Mouse (Mus musculus): ENCODE measurements around the gene Rad51ap1.
A peak's percentile ranks its signal among the peaks of the same experiment; 100 is the strongest.

Rad51ap1 gene

GRCm38 (mm10) chr6:126939487-126940171, at the start of gene Rad51ap1, which contains the start of gene D6Wsu163e:
Rad51ap1 (minus strand) TSS chr6:126939587.
D6Wsu163e (plus strand) TSS chr6:126939962.
- DNase-seq (ENCODE audit: low spot score) = peak; percentile 93

GRCm38 (mm10) chr6:126981539-126982234, 42.3 kb upstream of the Rad51ap1 start:
- DNase-seq (ENCODE audit: low spot score) = no peak

GRCm38 (mm10) chr6:126966241-126967026, 27.0 kb upstream of the Rad51ap1 start:
- DNase-seq (ENCODE audit: low spot score) = no peak

- no peak for DNase-seq (ENCODE audit: low spot score)
Observed at GRCm38 (mm10) chr6:126963426-126963825, 24.0 kb upstream of the Rad51ap1 start.

- DNase-seq (ENCODE audit: low spot score) = no peak
Observed at GRCm38 (mm10) chr6:126962709-126963108, 23.3 kb upstream of the Rad51ap1 start.

GRCm38 (mm10) chr6:126961371-126962018, 22.1 kb upstream of the Rad51ap1 start:
- DNase-seq (ENCODE audit: low spot score) = no peak

GRCm38 (mm10) chr6:126955734-126956133, 16.3 kb upstream of the Rad51ap1 start:
- DNase-seq (ENCODE audit: low spot score) = peak; percentile 75

GRCm38 (mm10) chr6:126948336-126948735, 8.9 kb upstream of the Rad51ap1 start:
- no peak for DNase-seq (ENCODE audit: low spot score)

- no peak for DNase-seq (ENCODE audit: low spot score)
Observed at GRCm38 (mm10) chr6:126940451-126940850, 1.1 kb upstream of the Rad51ap1 start.

GRCm38 (mm10) chr6:126938853-126939486, 417 bp downstream of the Rad51ap1 start:
- no peak for DNase-seq (ENCODE audit: low spot score)

- no peak for DNase-seq (ENCODE audit: low spot score)
Observed at GRCm38 (mm10) chr6:126938047-126938446, 1.3 kb downstream of the Rad51ap1 start.

- no peak for DNase-seq (ENCODE audit: low spot score)
Observed at GRCm38 (mm10) chr6:126932896-126933295, 6.5 kb downstream of the Rad51ap1 start.

- DNase-seq (ENCODE audit: low spot score) = no peak
Observed at GRCm38 (mm10) chr6:126921111-126921881, 18.1 kb downstream of the Rad51ap1 start, which contains the start of gene Dyrk4. Dyrk4 (minus strand) TSS chr6:126921839.

GRCm38 (mm10) chr6:126914928-126915327, 24.5 kb downstream of the Rad51ap1 start:
- DNase-seq (ENCODE audit: low spot score) = no peak

- DNase-seq (ENCODE audit: low spot score) = no peak
Observed at GRCm38 (mm10) chr6:126910727-126911126, 28.7 kb downstream of the Rad51ap1 start.

GRCm38 (mm10) chr6:126907876-126908275, 31.5 kb downstream of the Rad51ap1 start:
- DNase-seq (ENCODE audit: low spot score) = no peak

- no peak for DNase-seq (ENCODE audit: low spot score)
Observed at GRCm38 (mm10) chr6:126907378-126907777, 32.0 kb downstream of the Rad51ap1 start.

- DNase-seq (ENCODE audit: low spot score) = no peak
Observed at GRCm38 (mm10) chr6:126877118-126877517, 62.3 kb downstream of the Rad51ap1 start.
